Mouse (Mus musculus) brain, embryonic 14.5 days (tissue): ENCODE results near the gene Micu1.

Experiments
- CTCF ChIP-seq: fragments of 200-500 bp; IDR thresholded peaks from 2 replicates; pipeline ENCODE4 v1.5.1; 2012; ENCODE audit warnings: inconsistent platforms, mild to moderate bottlenecking, moderate library complexity, borderline replicate concordance; ENCODE audit not compliant: insufficient read depth, insufficient read length; ENCODE audit errors: extremely low read depth
- POLR2A ChIP-seq: fragments of 200-500 bp; IDR thresholded peaks from 2 replicates; pipeline ENCODE4 v1.6.1; 2012; ENCODE audit warnings: mild to moderate bottlenecking, inconsistent platforms, borderline replicate concordance; ENCODE audit not compliant: poor library complexity, insufficient read depth, insufficient read length, severe bottlenecking; ENCODE audit errors: extremely low read depth

DNA sequence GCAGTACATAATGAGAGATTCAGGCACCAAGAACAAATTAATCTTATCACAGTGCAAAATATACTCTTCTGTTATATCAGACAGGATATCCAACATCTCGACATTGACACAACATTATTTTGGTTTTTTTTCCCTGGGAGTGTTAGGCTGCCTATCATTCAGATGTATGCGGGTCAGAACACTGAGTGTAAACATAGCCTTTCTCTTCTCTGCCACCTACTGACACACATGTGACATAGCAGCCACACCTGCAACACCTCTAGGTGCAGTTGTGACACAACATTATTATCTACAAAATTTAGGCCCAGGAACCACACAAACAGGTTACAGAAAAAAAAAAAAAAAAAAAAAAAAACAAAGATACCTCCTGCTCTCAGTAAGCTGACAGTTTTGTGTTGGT lies 115.3 kb downstream of the Micu1 start:
- TF ChIP-seq CTCF (peak; percentile 57; the same call in 1 of the 2 replicates), POLR2A (no peak)
